Mouse (Mus musculus) ES-E14 (cell line): ENCODE data around the gene Gin1.

Experiments used
- HCFC1 ChIP-seq: IDR thresholded peaks from 2 replicates; pipeline ENCODE4 v1.6.1; 2012; ENCODE audit warnings: low read length, inconsistent platforms, borderline replicate concordance; ENCODE audit not compliant: insufficient read depth
- ZC3H11A ChIP-seq: IDR thresholded peaks from 2 replicates; pipeline ENCODE4 v1.6.1; 2012; ENCODE audit warnings: low read depth, mild to moderate bottlenecking, inconsistent platforms, low read length, borderline replicate concordance
- ZNF384 ChIP-seq: IDR thresholded peaks from 2 replicates; pipeline ENCODE4 v1.6.1; 2012; ENCODE audit warnings: low read depth, low read length, inconsistent platforms

DNA sequence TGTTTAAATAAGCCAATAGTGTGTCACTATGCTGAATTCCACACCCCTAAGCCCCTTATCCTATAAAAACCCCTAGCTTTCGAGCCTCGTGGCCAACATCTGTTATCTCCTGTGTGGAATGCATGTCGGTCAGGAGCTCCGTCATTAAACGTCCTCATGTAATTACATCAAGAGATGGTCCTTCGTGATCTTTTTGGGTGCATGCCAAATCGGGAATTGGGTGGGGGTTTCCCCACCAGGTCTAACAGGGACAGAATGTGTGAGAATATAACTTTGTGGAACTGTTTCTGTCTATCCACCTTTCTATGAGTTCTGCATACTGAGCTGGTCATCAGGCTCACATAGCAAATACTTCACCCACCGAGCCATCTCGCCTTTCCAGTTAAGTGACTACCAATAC is 26.0 kb downstream of the Gin1 start:
- TF ChIP-seq ZNF384 = no peak
- TF ChIP-seq HCFC1 = no peak
- TF ChIP-seq ZC3H11A = no peak
